Mouse (Mus musculus) forebrain, embryonic 11.5 days (tissue): ENCODE results near the gene Olfr462. TPM values are rescaled to one million over a fixed set of nuclear protein-coding genes. Genes with fewer than 3 reads are reported as not detected.
A peak's percentile ranks its signal among the peaks of the same experiment; 100 is the strongest.

Experiments
- ATAC-seq: fragments of 200-750 bp; cut with Nextera tagmentation; replicated peaks from 2 replicates; pipeline ENCODE4 v1.8.0; 2017; ENCODE audit warnings: moderate TSS enrichment; ENCODE audit not compliant: low FRiP score
- DNase-seq: peaks from one replicate; pipeline ENCODE4 v3.0.0-alpha.2; 2017; ENCODE audit warnings: low spot score
- H3K27ac ChIP-seq: fragments of 300-500 bp; sonication (generic); 2 replicates; pipeline ENCODE4 v1.5.1; 2014; ENCODE audit warnings: low read depth, low read length
- H3K27me3 ChIP-seq: fragments of 300-500 bp; sonication (generic); 2 replicates; pipeline ENCODE4 v1.6.1; 2014; ENCODE audit warnings: mild to moderate bottlenecking, low read length, mixed read lengths; ENCODE audit not compliant: control insufficient read depth, insufficient read depth
- H3K36me3 ChIP-seq: fragments of 300-500 bp; sonication (generic); 2 replicates; pipeline ENCODE4 v1.6.1; 2014; ENCODE audit warnings: mild to moderate bottlenecking, low read length, moderate library complexity, mixed read lengths; ENCODE audit not compliant: control insufficient read depth, insufficient read depth
- H3K4me1 ChIP-seq: fragments of 300-500 bp; sonication (generic); replicated peaks from 2 replicates; pipeline ENCODE4 v1.6.1; 2014; ENCODE audit warnings: low read length, mixed read lengths; ENCODE audit not compliant: control insufficient read depth, insufficient read depth
- H3K4me2 ChIP-seq: fragments of 300-500 bp; sonication (generic); 2 replicates; pipeline ENCODE4 v1.6.1; 2014; ENCODE audit warnings: low read depth, mild to moderate bottlenecking, low read length, moderate library complexity, mixed read lengths; ENCODE audit not compliant: severe bottlenecking
- H3K4me3 ChIP-seq: fragments of 300-500 bp; sonication (generic); 2 replicates; pipeline ENCODE4 v1.5.1; 2014; ENCODE audit warnings: low read depth, low read length
- H3K9ac ChIP-seq: fragments of 300-500 bp; sonication (generic); 2 replicates; pipeline ENCODE4 v1.6.1; 2014; ENCODE audit warnings: low read length
- H3K9me3 ChIP-seq: fragments of 300-500 bp; sonication (generic); 2 replicates; pipeline ENCODE4 v1.6.1; 2016; ENCODE audit warnings: low read length, mixed read lengths; ENCODE audit not compliant: control insufficient read depth
- WGBS: fragments of 180-500 bp; shearing (Covaris S2); extraction: QIAGEN DNeasy Blood & Tissue Kit; methylation state at CpG from one replicate; pipeline ENCODE4 v1.1.7; 2014; 5-methylcytosine and 5-hydroxymethylcytosine counted together
- polyA plus RNA-seq: library from polyadenylated mRNA; unstranded; fragments of >200 nt; fragmentation: Nextera tagmentation; extraction: Ambion mirVana; gene quantifications from 2 replicates; pipeline ENCODE4 v1.2.1, GENCODE M21; 2014

The Olfr462 gene
- polyA plus RNA-seq, 1 experiment from 2014 or later, result not detected

- Histone ChIP-seq H3K9ac (no peak overlapping the region), H3K4me1 (no peaks in the 10 kb centered on the region), H3K9me3 (no peaks in the 10 kb centered on the region), H3K4me3 (no peak overlapping the region), H3K4me2 (no peak overlapping the region), H3K27me3 (no peaks in the 10 kb centered on the region), H3K36me3 (no peaks in the 10 kb centered on the region; the same call in 1 of the 2 replicates), H3K27ac (no peak overlapping the region)
- DNase-seq, result peak; percentile 40
- ATAC-seq, result no peak
- 84% methylated on average over 9 of the region's 9 CpGs for WGBS
Measured at GRCm38 (mm10) chr11:87860426-87860825, 31.6 kb downstream of the Olfr462 start.

DNA sequence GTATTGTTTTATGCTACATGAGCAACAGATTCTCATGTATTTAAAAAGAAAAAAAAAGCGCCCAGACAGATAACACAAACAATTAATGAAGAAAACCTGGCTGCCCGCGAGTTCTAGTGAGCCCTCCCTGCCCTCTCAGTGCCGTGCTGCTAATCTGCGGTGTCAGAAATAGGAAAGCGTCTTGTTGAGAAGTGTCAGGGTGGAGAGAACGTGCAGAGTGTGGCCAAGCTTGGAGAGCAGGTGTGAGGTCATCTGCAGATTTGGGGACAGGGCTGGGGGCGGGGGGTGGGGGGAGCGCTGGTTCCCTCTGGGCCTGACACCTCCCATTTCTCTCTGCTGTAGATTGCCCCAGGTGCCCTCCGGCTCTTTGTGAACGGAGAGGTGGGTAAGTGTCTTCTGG, 32.8 kb downstream of the Olfr462 start:
- no peaks in the 10 kb centered on the region; the same call in 1 of the 2 replicates for H3K36me3 ChIP-seq
- no peak overlapping the region for H3K27ac ChIP-seq
- DNase-seq (peak; percentile 31), ATAC-seq (no peak)
- no peak overlapping the region for H3K4me3 ChIP-seq
- no peaks in the 10 kb centered on the region for H3K27me3 ChIP-seq
- H3K9ac ChIP-seq, result no peak overlapping the region
- no peaks in the 10 kb centered on the region for H3K9me3 ChIP-seq
- 91% methylated on average over 11 of the region's 11 CpGs for WGBS
- H3K4me2 ChIP-seq, result no peak overlapping the region
- no peaks in the 10 kb centered on the region for H3K4me1 ChIP-seq

DNA sequence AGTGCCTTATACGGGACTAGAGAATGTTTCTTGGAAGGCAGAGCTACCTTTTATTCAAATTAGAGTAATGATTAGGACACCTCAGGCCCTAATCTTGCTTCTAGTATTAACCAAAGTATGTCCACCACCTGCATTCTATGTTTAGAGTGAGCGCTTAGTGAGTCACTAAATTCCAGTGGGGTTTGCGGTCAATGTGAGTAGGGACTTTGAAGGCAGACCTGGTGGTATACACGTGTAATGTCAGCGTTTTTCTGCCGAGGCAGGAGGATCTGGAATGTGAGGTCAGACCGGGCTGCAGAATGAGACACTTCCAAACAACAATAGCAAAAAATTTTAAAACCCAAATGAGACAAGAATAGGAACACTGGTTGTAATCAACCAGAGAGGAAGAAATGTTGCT, 37.5 kb downstream of the Olfr462 start:
- WGBS, result 89% methylated on average over 7 of the region's 7 CpGs
- DNase-seq (no peak), ATAC-seq (no peak)
- Histone ChIP-seq H3K27ac (no peak overlapping the region), H3K4me1 (no peaks in the 10 kb centered on the region), H3K27me3 (no peaks in the 10 kb centered on the region), H3K4me2 (no peak overlapping the region), H3K36me3 (no peaks in the 10 kb centered on the region), H3K9ac (no peak overlapping the region), H3K4me3 (no peak overlapping the region), H3K9me3 (no peaks in the 10 kb centered on the region)

DNA sequence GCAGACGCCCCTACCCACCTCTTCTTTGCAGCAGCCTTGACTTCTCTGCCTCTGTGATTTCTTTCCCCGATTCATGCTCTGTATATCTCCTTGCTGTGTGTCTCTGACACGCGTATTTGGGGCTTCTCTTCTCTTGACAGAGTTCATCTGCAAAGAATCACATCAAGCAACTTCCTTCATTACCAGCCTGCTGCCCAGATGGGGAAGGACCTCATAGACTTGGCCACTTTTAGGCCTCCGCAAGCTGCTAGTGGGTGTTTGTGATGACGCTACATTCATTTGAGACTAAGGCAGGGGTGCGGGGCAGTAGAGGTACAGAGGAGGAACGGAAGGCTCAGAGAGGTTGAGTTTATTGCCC, 38.5 kb downstream of the Olfr462 start:
- Histone ChIP-seq H3K27ac (no peak overlapping the region), H3K4me2 (peak overlapping the region; percentile 66), H3K4me3 (peak overlapping the region; percentile 53), H3K9me3 (no peaks in the 10 kb centered on the region), H3K27me3 (no peaks in the 10 kb centered on the region), H3K9ac (peak overlapping the region; percentile 62), H3K4me1 (no peaks in the 10 kb centered on the region), H3K36me3 (no peaks in the 10 kb centered on the region)
- 36% methylated on average over 8 of the region's 8 CpGs for WGBS
- ATAC-seq, result no peak
- DNase-seq, result no peak

GRCm38 (mm10) chr11:87852690-87853596, 39.1 kb downstream of the Olfr462 start, which contains the start of gene Mks1:
Mks1 (plus strand) TSS chr11:87853215.
- ATAC-seq (peak; percentile 94), DNase-seq (peak; percentile 96)
- Histone ChIP-seq H3K4me2 (peak within 1 kb of the TSS; percentile 66), H3K27me3 (no peaks in the 10 kb centered on the region), H3K9ac (peak within 1 kb of the TSS; percentile 62), H3K27ac (no peak within 1 kb of the TSS), H3K9me3 (no peaks in the 10 kb centered on the region), H3K4me1 (no peaks in the 10 kb centered on the region), H3K36me3 (no peaks in the 10 kb centered on the region), H3K4me3 (peak within 1 kb of the TSS; percentile 53)
- WGBS, result 4% methylated on average over 40 of the region's 40 CpGs

- DNase-seq, result no peak
- Histone ChIP-seq H3K9me3 (no peaks in the 10 kb centered on the region), H3K4me3 (no peak overlapping the region), H3K27ac (no peak overlapping the region), H3K36me3 (no peaks in the 10 kb centered on the region), H3K9ac (no peak overlapping the region), H3K4me2 (no peak overlapping the region), H3K27me3 (no peaks in the 10 kb centered on the region), H3K4me1 (no peaks in the 10 kb centered on the region)
- ATAC-seq, result no peak
- WGBS, result 84% methylated on average over 6 of the region's 6 CpGs
Measured at GRCm38 (mm10) chr11:87847884-87848283, 44.2 kb downstream of the Olfr462 start.

- DNase-seq, result no peak
- WGBS, result 87% methylated on average over 12 of the region's 12 CpGs
- Histone ChIP-seq H3K9me3 (no peaks in the 10 kb centered on the region), H3K4me3 (no peak overlapping the region), H3K4me1 (no peaks in the 10 kb centered on the region), H3K36me3 (no peaks in the 10 kb centered on the region), H3K9ac (no peak overlapping the region), H3K27ac (no peak overlapping the region), H3K27me3 (no peaks in the 10 kb centered on the region), H3K4me2 (no peak overlapping the region)
- no peak for ATAC-seq
Measured at GRCm38 (mm10) chr11:87846968-87847600, 45.0 kb downstream of the Olfr462 start.

- Histone ChIP-seq H3K4me2 (no peak overlapping the region), H3K9me3 (no peaks in the 10 kb centered on the region), H3K4me1 (no peaks in the 10 kb centered on the region), H3K4me3 (no peak overlapping the region), H3K27ac (no peak overlapping the region), H3K9ac (no peak overlapping the region), H3K36me3 (no peaks in the 10 kb centered on the region), H3K27me3 (no peaks in the 10 kb centered on the region)
- DNase-seq, result peak; percentile 41
- ATAC-seq, result no peak
- 85% methylated on average over 3 of the region's 3 CpGs for WGBS
Measured at GRCm38 (mm10) chr11:87841436-87841835, 50.6 kb downstream of the Olfr462 start.
